Mouse (Mus musculus) CD8-positive naive resting alpha-beta T cell, adult 57 days (primary cell): ENCODE data around the gene Gnl3l. TPM values are rescaled to one million over a fixed set of nuclear protein-coding genes. Genes with fewer than 3 reads are reported as not detected.

Source experiments
- total RNA-seq: library from RNA; stranded (reverse); gene quantifications from one replicate; pipeline ENCODE4 v1.2.4, GENCODE M21; 2023

Gnl3l gene
- 65.2 TPM for total RNA-seq

GRCm38 (mm10) chrX:151016938-151017877 lies at the start of gene Gnl3l:
Gene Gnl3l (minus strand): TSS chrX:151017322.

GRCm38 (mm10) chrX:151045850-151046249 lies 28.7 kb upstream of the Gnl3l start, which contains the start of gene Fgd1:
Gene Fgd1 (plus strand): TSS chrX:151046150.

Other genes with a start within 250 kb of the Gnl3l start
- gene Maged2, start 203.0 kb downstream of the Gnl3l start, total RNA-seq, result 1.7 TPM
- gene Fgd1, start 28.8 kb upstream of the Gnl3l start, total RNA-seq, result not detected
- gene Tsr2, start 79.2 kb upstream of the Gnl3l start, total RNA-seq, result 41.6 TPM
- gene Wnk3, start 180.8 kb upstream of the Gnl3l start, total RNA-seq, result not detected